ENCODE assay signal across 9 mouse cellular contexts in genomic region chr4:136893691-136894543, GRCm38 (mm10). TPM values are rescaled to one million over a fixed set of nuclear protein-coding genes. Genes with fewer than 3 reads are reported as not detected.
DNase-seq lines count a peak whose midpoint lies in the region; ATAC-seq and TF ChIP-seq lines count a peak whose summit lies in the region.
"Had no signal": no experiment of that assay in that cellular context is flagged by ENCODE, and none has a peak within 500 bp of the region (broad histone marks: within the 10 kb centered on the region; RNA-seq: fewer than 3 reads in every experiment).

No protein-coding gene starts in this region.

- H3K9ac ChIP-seq in kidney, embryonic 16.5 days (replicated peaks; ENCODE audit: low read length): no peak overlapping the region
- no peak overlapping the region for H3K9ac ChIP-seq in midbrain, embryonic 14.5 days (replicated peaks; ENCODE audit: low read length)
- H3K9ac ChIP-seq: liver, embryonic 15.5 days had no signal

- TF ChIP-seq CTCF in lung, adult 2 months (IDR thresholded peaks at IDR 0.05; ENCODE audit: insufficient read depth, low read length): peak; percentile 40; the same call in 1 of the 2 replicates
- TF ChIP-seq CTCF in brain, embryonic 14.5 days (IDR thresholded peaks at IDR 0.05; ENCODE audit: borderline replicate concordance, extremely low read depth, insufficient read depth, insufficient read length): peak; percentile 88

- DNase-seq in lung, adult 2 months: no peak
- no peak for DNase-seq in lung, postnatal 25 days (ENCODE audit: low spot score)
- DNase-seq in brain, embryonic 14.5 days (ENCODE audit: low read depth): peak; percentile 81
- DNase-seq in forebrain, embryonic 10.5 days (ENCODE audit: extremely low spot score, low spot score): peak; percentile 59
- peak; percentile 89 for DNase-seq in midbrain, embryonic 14.5 days
- no peak for DNase-seq in thymus, postnatal 14 days

- TF ChIP-seq POLR2A in lung, adult 2 months (IDR thresholded peaks at IDR 0.05; ENCODE audit: borderline replicate concordance, extremely low read depth, low read depth, low read length): no peak
- no peak for TF ChIP-seq POLR2A in brain, embryonic 14.5 days (IDR thresholded peaks at IDR 0.05; ENCODE audit: borderline replicate concordance, extremely low read depth, insufficient read depth, insufficient read length, poor library complexity, severe bottlenecking)

- H3K4me2 ChIP-seq in kidney, embryonic 16.5 days (replicated peaks; ENCODE audit: low read depth, low read length): no peak overlapping the region
- no peak overlapping the region for H3K4me2 ChIP-seq in midbrain, embryonic 14.5 days (ENCODE audit: low read length)
- H3K4me2 ChIP-seq: liver, embryonic 15.5 days had no signal

- H3K4me1 ChIP-seq in lung, adult 2 months (ENCODE audit: control insufficient read depth, insufficient read depth, low read length): no peaks in the 10 kb centered on the region
- peaks cover 26% of the 10 kb centered on the region for H3K4me1 ChIP-seq in forebrain, embryonic 10.5 days
- 0 out of 2 replicates have a peak, but pooled peaks cover 5% of the 10 kb centered on the region for H3K4me1 ChIP-seq in kidney, embryonic 16.5 days (ENCODE audit: insufficient read depth, low read length)
- no peaks in the 10 kb centered on the region for H3K4me1 ChIP-seq in midbrain, embryonic 14.5 days (ENCODE audit: control insufficient read depth, insufficient read depth, low read length)
- H3K4me1 ChIP-seq: liver, embryonic 15.5 days had no signal

- H3K36me3 ChIP-seq in forebrain, embryonic 10.5 days (replicated peaks): no peaks in the 10 kb centered on the region
- no peaks in the 10 kb centered on the region for H3K36me3 ChIP-seq in kidney, embryonic 16.5 days (ENCODE audit: insufficient read depth, low read length)
- no peaks in the 10 kb centered on the region for H3K36me3 ChIP-seq in midbrain, embryonic 14.5 days (ENCODE audit: control insufficient read depth, insufficient read depth, low read length)
- H3K36me3 ChIP-seq: liver, embryonic 15.5 days had no signal

- no peak overlapping the region for H3K4me3 ChIP-seq in lung, adult 2 months (replicated peaks; ENCODE audit: extremely low read depth, low read depth, low read length)
- no peak overlapping the region for H3K4me3 ChIP-seq in forebrain, embryonic 10.5 days
- H3K4me3 ChIP-seq in kidney, embryonic 16.5 days (ENCODE audit: low read length): no peak overlapping the region
- H3K4me3 ChIP-seq in midbrain, embryonic 14.5 days (replicated peaks; ENCODE audit: low read depth, low read length): no peak overlapping the region
- H3K4me3 ChIP-seq: liver, embryonic 15.5 days had no signal

- peaks cover 69% of the 10 kb centered on the region for H3K27me3 ChIP-seq in forebrain, embryonic 10.5 days (ENCODE audit: poor library complexity, severe bottlenecking)
- H3K27me3 ChIP-seq in kidney, embryonic 16.5 days (ENCODE audit: insufficient read depth, low read length): peaks cover 31% of the 10 kb centered on the region
- H3K27me3 ChIP-seq in midbrain, embryonic 14.5 days (ENCODE audit: control insufficient read depth, insufficient read depth, low read length): peaks cover 35% of the 10 kb centered on the region

- 5% methylated on average over 9 of the region's 9 CpGs for WGBS in lung, adult 2 months
- WGBS in forebrain, embryonic 10.5 days: 7% methylated on average over 9 of the region's 9 CpGs
- WGBS in kidney, embryonic 16.5 days: 4% methylated on average over 9 of the region's 9 CpGs
- 6% methylated on average over 9 of the region's 9 CpGs for WGBS in midbrain, embryonic 14.5 days

- no peaks in the 10 kb centered on the region for H3K9me3 ChIP-seq in forebrain, embryonic 10.5 days
- H3K9me3 ChIP-seq in kidney, embryonic 16.5 days (ENCODE audit: low read length): no peaks in the 10 kb centered on the region
- no peaks in the 10 kb centered on the region for H3K9me3 ChIP-seq in midbrain, embryonic 14.5 days (ENCODE audit: control insufficient read depth, low read length)
- H3K9me3 ChIP-seq: liver, embryonic 15.5 days had no signal

- H3K27ac ChIP-seq in forebrain, embryonic 10.5 days: no peak overlapping the region
- H3K27ac ChIP-seq in kidney, embryonic 16.5 days (ENCODE audit: low read length): no peak overlapping the region
- no peak overlapping the region for H3K27ac ChIP-seq in midbrain, embryonic 14.5 days (replicated peaks; ENCODE audit: low read depth, low read length)
- H3K27ac ChIP-seq: liver, embryonic 15.5 days had no signal

- 0 out of 2 replicates have a peak, but pooled peaks have one; percentile 55 for ATAC-seq in kidney, embryonic 16.5 days (ENCODE audit: low FRiP score, low TSS enrichment)
- ATAC-seq in midbrain, embryonic 14.5 days (ENCODE audit: low FRiP score, low TSS enrichment): peak; percentile 75
- ATAC-seq in erythroblast, adult 5-6 weeks (replicated peaks; ENCODE audit: low FRiP score, poor library complexity, severe bottlenecking): no peak

RNA-seq across cellular contexts. Expression of gene C1qc, which starts 1.1 kb away (rescaled TPM):
- 74.2 and 84.9 TPM in 2 replicates for polyA plus RNA-seq in lung, adult 2 months (2012; rRNA removed)
- 18.3 and 19.5 TPM in 2 replicates for polyA plus RNA-seq in brain, embryonic 14.5 days (2012; rRNA removed)
- 5.0 and 6.9 TPM in 2 replicates for polyA plus RNA-seq in forebrain, embryonic 10.5 days (2016; fragmentation: Nextera tagmentation; extraction: Ambion mirVana)
- polyA plus RNA-seq in kidney, embryonic 16.5 days (2015; fragmentation: Nextera tagmentation; extraction: Ambion mirVana): 14.7 and 17.9 TPM in 2 replicates
- 11.0 and 19.3 TPM in 2 replicates for polyA plus RNA-seq in midbrain, embryonic 14.5 days (2014; fragmentation: Nextera tagmentation; extraction: Ambion mirVana)
- total RNA-seq in erythroblast, adult 5-6 weeks (2015; ENCODE audit: low replicate concordance): 27.1 and 31.3 TPM in 2 replicates
- 26.6 and 32.5 TPM in 2 replicates for total RNA-seq in erythroblast, adult 5-6 weeks (2017; ENCODE audit: low replicate concordance)

RNA-seq across cellular contexts. Expression of gene C1qa, which starts 4.7 kb away (rescaled TPM):
- polyA plus RNA-seq in lung, adult 2 months (2012; rRNA removed): 43.6 and 58.0 TPM in 2 replicates
- polyA plus RNA-seq in brain, embryonic 14.5 days (2012; rRNA removed): 14.2 and 14.9 TPM in 2 replicates
- polyA plus RNA-seq in forebrain, embryonic 10.5 days (2016; fragmentation: Nextera tagmentation; extraction: Ambion mirVana): 4.5 TPM in 2 replicates
- 21.9 and 26.4 TPM in 2 replicates for polyA plus RNA-seq in kidney, embryonic 16.5 days (2015; fragmentation: Nextera tagmentation; extraction: Ambion mirVana)
- 12.7 and 23.0 TPM in 2 replicates for polyA plus RNA-seq in midbrain, embryonic 14.5 days (2014; fragmentation: Nextera tagmentation; extraction: Ambion mirVana)
- 30.1 and 40.9 TPM in 2 replicates for total RNA-seq in erythroblast, adult 5-6 weeks (2015; ENCODE audit: low replicate concordance)
- total RNA-seq in erythroblast, adult 5-6 weeks (2017; ENCODE audit: low replicate concordance): 34.8 and 35.7 TPM in 2 replicates

RNA-seq across cellular contexts. Expression of gene C1qb, which starts 7.9 kb away (rescaled TPM):
- polyA plus RNA-seq in lung, adult 2 months (2012; rRNA removed): 65.1 and 67.3 TPM in 2 replicates
- 27.5 and 30.5 TPM in 2 replicates for polyA plus RNA-seq in brain, embryonic 14.5 days (2012; rRNA removed)
- 15.1 and 15.5 TPM in 2 replicates for polyA plus RNA-seq in forebrain, embryonic 10.5 days (2016; fragmentation: Nextera tagmentation; extraction: Ambion mirVana)
- polyA plus RNA-seq in kidney, embryonic 16.5 days (2015; fragmentation: Nextera tagmentation; extraction: Ambion mirVana): 40.1 and 44.3 TPM in 2 replicates
- polyA plus RNA-seq in midbrain, embryonic 14.5 days (2014; fragmentation: Nextera tagmentation; extraction: Ambion mirVana): 19.1 and 40.0 TPM in 2 replicates
- 65.4 and 84.5 TPM in 2 replicates for total RNA-seq in erythroblast, adult 5-6 weeks (2015; ENCODE audit: low replicate concordance)
- total RNA-seq in erythroblast, adult 5-6 weeks (2017; ENCODE audit: low replicate concordance): 20.3 and 29.7 TPM in 2 replicates

RNA-seq across cellular contexts. Expression of gene Ephb2, which starts 58.1 kb away (rescaled TPM):
- polyA plus RNA-seq in lung, adult 2 months (2012; rRNA removed): 4.6 and 6.8 TPM in 2 replicates
- 110 and 141 TPM in 2 replicates for polyA plus RNA-seq in brain, embryonic 14.5 days (2012; rRNA removed)
- 9.5 and 9.7 TPM in 2 replicates for polyA plus RNA-seq in forebrain, embryonic 10.5 days (2016; fragmentation: Nextera tagmentation; extraction: Ambion mirVana)
- 3.4 and 3.6 TPM in 2 replicates for polyA plus RNA-seq in kidney, embryonic 16.5 days (2015; fragmentation: Nextera tagmentation; extraction: Ambion mirVana)
- 27.6 and 32.8 TPM in 2 replicates for polyA plus RNA-seq in midbrain, embryonic 14.5 days (2014; fragmentation: Nextera tagmentation; extraction: Ambion mirVana)
- not detected in 2 replicates for total RNA-seq in erythroblast, adult 5-6 weeks (2015; ENCODE audit: low replicate concordance)
- 0.09 and 1.4 TPM in 2 replicates for total RNA-seq in erythroblast, adult 5-6 weeks (2017; ENCODE audit: low replicate concordance)

Comparison
In these comparisons a context has a peak if more than half of its experiments do, and no peak if none do; other contexts are left out.
1. DNase-seq: peak in brain, embryonic 14.5 days (single experiment), forebrain, embryonic 10.5 days (single experiment) and midbrain, embryonic 14.5 days (single experiment); none in lung, adult 2 months (single experiment), lung, postnatal 25 days (single experiment) and thymus, postnatal 14 days (single experiment).